Mouse (Mus musculus) urinary bladder, postnatal 10 days (tissue): ENCODE measurements around the gene Brsk1.

Experiments
- DNase-seq: peaks from one replicate; pipeline ENCODE4 v3.0.0; 2022; ENCODE audit warnings: low spot score

Gene Brsk1

DNA sequence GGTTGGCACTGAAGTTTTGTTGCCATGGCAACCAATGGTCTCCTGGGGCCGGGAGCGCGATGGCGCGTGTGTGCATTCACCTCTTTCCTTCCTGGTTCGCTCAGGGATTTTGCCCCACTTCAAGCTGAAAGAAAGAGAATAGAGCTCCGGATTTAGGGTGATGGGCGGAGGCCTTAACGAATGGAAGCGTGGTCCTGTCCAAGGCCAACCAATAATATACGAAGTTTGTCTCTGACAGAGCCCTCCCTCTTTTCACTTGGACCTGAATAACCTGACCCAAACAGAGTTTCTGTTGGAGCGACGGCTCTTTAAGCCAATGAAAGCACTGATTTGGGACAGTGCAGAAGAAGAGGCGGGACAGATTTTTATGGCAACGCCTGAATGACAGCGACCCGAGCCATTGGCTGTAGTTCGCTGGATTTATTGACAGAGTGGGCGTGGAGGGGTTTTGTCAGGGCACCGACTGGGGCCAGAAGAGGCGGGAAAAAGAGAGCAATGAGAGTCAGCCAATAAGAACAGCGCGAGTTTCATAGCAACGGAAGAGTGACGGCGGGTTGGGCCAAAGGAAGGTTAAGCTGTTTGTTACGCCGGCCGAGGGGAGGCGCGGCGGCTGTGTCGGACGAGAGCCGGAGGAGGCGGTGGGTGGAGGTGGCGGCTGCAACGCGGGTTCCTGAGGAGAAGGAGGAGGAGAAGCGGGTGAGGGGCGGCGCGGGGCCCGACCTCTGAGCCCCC is 49.3 kb downstream of the Brsk1 start, which contains the start of gene Kmt5c:
Gene Kmt5c, plus strand, starts transcription at position 572 of the 732 bp plus-strand sequence.
- DNase-seq, result peak; percentile 94

DNA sequence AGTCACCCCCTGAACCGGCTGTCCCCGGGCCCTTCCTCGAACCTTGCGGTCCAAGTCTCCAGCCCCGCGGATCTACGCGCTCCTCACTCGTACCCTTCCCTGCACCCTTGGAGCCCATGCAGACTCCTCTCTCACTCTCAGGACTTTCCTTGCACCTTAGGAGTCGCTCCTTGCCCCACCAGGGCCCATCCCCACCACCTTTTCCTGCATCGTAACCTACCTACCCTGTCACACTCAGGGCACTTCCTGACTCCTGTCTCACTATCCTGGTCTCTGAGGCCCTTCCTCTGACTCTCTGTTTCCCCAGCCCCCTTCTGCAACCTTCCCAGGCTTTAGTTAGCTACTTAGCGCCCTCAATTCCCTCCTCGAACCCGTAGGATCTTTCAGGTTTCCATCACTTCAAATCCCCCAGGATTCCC is 49.9 kb downstream of the Brsk1 start:
- DNase-seq, result no peak

DNA sequence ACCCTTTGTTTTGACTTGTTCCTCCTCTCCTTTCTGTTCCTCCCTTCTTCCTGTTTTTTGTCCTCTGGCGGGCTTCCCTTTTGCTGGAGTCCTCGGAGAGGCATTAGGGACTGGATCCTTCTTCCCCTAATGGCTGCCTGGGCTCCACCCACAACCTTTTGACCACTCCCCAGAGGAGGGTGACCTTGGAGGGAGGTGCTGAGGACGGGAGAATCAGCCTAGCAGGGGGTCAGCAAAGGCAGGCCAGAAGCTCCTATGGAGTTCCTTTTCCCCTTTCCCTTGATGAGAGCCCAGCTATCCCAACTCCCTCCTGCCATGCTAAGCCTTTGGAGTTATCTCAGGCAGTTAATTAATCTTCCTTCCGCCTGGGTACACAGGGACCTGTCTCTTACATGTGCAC is 50.7 kb downstream of the Brsk1 start:
- DNase-seq, result no peak

DNA sequence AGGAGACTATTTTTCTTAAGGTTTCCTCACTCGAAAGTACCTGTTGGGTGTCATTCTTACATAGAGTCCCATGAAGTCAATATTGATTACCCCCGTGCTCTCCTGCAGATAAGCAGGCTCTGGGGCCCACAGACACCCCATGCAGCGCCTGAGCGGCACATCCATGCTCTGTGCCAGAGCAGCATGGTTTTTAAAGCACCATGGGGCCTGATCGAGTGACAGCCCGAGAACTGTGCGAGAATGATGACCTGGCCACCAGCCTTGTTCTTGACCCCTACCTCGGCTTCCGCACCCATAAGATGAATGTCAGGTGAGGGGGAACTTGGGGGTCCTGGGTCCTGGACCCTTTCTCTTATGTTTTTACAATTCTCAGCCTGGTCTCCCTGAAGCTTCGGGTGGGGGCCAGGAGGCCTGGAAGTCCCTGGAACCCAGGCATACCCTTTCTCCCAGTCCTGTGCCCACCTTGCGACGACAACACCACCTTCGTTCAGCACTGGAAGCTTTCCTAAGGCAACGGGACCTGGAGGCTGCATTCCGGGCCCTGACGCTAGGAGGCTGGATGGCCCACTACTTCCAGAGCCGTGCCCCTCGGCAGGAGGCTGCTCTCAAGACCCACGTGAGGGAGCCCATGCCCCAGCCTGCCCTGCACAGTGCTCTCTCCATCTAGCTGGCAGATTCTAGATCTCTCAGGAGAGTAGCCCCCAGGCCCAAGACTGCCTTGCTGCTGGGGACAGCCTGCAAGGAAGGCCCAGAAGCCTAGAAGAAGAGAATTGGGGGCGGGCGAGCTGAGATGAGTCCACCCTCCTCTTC is 51.5 kb downstream of the Brsk1 start:
- DNase-seq, result no peak

DNA sequence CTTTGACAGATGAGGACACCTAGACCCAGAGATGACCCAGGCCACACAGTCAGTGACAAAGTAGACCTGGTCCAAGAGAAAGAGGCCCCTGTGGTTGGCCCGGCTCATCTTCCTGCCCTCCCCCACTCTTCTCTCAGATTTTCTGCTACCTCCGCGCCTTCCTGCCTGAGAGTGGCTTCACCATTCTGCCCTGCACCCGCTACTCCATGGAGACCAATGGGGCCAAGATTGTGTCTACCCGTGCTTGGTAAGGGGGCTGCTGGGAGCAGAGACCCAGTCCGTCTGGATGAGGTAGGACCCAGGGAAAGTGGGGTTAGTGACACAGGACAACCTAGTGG is 52.0 kb downstream of the Brsk1 start:
- no peak for DNase-seq

DNA sequence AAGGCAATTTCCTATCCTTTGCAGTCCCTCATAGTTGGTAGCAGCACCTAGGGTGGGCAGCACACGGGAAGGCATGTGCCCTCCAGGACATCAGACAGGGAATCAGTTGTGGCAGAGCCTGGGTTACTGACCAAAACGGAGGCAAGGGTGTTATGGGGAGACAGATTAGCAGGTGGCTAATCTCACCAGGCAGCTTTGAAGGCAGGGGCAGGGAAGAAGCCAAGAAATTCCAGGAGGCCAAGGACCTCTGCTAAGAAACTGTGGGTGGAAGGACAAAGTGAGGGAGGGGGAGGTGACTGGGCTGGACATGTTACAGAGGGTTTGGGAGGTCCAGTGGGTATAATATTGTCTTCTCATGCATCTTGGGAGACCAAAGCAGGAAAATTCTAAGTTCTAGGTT is 53.0 kb downstream of the Brsk1 start:
- no peak for DNase-seq

DNA sequence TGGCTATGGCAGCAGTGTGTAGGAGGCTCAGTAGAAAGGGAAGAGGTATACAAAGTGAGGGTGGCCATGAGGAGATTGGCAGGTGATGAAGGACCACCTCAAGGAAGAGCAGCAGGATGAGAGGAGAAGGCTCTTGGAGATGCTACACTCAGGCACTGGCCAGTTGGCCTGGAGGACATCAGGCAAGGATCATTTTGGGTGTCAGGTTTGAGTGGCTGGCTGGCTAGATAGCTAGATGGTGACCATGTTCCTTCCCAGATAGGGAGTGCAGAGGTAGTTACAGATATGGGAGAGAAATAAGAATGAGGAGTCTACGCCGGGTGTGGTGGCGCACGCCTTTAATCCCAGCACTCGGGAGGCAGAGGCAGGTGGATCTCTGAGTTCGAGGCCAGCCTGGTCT is 54.5 kb downstream of the Brsk1 start:
- DNase-seq, result no peak

DNA sequence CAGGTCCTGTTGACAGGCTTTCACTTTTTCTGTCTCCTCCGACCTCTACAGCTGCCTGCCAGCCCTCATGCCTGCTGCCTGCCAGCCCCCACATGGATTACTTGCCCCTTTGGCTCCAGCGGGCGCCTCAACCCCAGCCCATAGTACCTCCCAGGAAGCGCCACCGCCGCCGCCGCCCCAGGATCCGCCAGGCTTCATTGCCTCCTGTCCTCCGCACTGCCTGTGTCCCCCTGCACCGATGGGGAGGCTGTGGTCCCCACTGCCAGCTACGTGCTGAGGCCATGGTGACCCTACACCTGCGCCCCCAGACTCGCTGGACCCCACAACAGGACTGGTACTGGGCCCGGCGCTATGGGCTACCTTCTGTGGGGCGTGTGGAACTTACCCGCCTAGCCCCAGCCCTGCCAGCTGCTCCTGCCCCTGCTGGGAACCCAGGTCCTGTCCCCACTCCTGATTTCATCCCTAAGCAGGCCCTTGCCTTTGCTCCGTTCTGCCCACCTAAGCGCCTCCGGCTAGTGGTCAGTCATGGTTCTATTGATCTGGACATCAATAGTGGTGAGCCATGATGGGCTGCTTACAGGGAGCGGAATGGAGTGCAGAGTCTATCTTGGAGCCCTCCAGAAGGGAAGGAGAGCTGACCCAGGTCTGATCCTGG is 56.0 kb downstream of the Brsk1 start:
- DNase-seq, result no peak

DNA sequence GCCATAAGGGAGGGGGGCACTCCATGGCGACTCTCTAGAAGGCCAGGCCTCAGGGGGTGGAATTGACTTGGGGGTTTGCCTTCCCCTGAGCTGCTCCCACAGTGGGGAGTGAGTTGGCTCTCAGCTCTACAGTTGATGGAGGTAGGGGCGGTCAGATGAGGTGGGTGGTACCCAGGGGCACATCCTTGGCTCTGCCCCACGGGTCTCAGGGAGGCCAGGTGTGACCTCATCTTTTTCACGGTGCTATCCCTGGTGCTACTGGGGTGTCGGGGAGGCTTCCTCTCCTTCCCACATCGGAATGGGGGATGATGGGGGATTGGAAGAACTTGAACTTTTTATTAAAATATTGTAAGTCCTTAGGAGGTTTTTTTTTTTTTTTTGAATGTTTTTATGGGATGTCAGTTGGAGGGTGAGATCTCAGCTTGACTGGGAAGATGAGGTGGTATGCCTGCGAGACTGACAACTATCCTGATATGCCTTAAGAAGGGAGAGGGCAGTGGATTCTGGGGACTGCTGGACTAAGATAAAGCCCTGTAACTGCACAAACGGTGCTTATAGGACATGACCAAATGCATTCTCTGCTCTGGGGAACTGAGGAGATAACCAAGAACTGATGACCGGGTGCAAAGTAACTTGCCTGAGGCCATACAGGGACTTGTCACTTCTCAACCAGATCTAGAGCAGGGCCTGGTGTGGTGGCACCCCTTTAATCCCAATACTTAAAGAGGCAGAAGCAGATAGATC is 56.9 kb downstream of the Brsk1 start:
- no peak for DNase-seq

DNA sequence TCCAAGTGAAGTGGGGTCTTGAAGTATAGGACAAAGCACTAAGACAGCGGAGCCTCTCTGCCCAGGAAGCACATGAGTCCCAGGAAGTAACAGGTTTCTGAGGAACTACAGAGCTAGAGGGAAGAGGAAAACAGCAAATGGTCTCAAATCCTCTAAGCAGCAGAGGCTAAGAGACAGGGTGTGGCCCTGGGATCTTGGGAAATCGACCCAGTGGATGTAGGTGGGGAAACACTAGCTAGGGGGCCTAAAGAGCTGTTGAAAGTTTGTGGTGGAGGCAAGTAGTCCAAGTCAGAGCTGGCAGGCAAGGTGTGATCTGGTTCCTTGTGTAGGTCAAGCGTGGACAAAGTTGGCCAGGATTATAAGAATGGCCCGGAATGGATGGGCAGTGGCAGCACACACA is 57.9 kb downstream of the Brsk1 start:
- no peak for DNase-seq

DNA sequence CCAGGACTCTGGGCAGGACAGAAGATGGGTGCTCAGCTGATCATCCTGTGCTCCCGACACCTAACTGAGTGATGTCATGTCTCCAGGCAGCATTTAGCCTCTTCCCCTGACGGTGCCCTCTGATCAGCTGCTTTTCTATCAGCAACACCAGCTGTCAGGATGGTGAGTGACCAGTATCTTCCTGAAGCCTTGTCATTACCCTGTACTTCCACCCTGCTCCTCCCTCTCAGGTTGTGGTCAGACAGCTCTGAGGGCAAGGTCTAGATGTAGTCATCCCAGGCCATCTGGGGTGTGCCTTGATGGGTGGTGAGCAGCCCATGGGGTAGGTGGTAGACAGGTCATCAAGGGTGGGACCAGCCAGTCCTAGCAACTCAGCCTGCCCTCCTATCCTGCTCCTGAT is 58.8 kb downstream of the Brsk1 start:
- DNase-seq, result no peak

DNA sequence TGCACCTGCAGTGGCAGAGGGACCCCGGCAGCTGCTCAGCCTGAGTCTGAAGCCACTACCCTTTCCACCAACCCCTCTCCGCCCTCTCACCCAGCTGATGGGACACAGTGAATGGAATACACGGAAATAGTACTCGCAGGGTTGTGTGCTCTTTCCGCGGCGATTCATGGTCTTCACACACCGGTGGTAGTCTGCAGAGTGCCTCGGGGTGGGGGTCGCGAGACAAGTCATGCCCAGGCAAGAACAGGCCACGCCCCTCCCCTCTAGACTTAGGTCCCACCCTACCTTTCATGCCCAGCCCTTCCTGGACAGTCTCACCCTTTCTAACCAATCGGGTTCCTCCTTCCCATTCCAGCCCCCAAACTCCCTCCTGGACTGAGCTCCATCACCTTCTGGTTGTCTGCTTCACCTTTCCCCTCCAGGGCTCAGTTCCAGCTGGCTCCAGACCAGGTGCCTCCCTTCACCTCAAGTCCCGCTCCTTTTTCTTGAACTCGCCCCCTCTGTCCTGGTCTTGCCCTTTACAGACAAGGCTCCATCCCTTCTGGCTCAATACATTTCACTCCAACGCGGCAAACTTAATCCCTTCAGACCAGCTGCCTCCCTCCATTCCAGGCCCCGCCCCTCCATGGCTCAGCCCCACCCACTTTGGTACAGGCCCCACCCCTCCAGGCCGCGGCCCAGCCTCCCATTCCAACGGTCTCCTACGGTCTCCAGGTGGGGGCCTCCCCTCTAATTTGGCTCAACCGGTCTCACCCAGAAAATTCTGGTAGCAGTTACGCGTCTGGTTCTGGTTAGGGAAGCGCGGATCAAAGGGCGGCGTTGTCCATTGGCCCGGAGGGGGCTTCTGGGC is 61.8 kb downstream of the Brsk1 start:
- no peak for DNase-seq

DNA sequence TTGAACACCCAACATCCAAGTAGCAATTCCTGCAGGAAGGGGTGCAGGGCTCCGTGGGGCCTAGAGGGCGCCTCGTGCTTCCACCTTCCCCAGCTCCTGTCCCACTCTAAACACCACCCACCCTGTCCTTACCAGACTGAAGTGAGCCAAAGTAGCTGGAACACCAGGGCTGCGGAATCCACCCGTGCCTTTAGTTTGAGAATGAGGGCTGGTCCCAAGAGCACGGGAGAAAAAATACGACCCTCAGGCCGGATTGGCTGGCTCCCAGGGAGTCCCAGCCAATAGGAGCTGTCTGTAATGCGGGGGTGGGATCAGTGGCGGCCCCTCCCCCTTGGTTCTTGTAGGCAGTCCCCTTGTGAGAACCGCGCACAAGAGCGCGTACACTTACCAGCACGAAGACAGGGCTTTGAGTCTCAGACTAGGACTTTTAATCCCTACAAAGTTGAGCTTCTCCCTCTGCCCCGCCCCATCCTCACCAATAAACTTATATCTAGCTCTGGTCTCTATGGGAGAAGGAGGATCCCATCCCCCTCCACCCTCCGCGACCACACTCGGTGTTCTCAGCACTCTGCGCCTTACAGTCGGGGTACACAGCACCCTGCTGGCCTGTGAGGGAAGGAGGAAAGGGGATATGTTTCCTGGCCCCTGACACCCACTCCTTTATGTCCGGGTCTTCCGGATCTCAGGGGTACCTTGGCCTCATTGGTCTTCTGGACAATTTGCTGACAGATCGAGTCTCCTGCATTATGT is 62.6 kb downstream of the Brsk1 start, which contains the start of gene Cox6b2:
Gene Cox6b2, minus strand, starts transcription at position 274 of the 750 bp plus-strand sequence.
- DNase-seq, result no peak

DNA sequence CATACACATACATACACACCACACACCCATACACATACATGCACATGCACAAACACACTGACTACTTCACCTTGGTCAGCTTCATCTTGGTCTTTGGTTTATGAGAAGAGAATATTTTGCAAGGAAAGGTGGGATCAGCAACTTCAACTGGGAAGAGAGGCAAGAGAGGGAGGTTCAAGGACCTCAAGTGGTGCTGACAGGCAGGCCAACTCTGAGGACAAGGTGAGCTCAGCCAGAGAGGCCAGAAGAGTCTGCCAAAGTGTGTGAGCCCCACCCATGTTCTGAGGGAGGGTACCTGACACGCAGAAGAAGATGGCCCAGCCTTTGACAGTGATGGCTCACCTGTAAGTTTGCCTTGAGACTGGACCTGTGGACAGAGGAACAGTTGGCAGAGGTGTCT is 69.3 kb downstream of the Brsk1 start:
- DNase-seq, result no peak

DNA sequence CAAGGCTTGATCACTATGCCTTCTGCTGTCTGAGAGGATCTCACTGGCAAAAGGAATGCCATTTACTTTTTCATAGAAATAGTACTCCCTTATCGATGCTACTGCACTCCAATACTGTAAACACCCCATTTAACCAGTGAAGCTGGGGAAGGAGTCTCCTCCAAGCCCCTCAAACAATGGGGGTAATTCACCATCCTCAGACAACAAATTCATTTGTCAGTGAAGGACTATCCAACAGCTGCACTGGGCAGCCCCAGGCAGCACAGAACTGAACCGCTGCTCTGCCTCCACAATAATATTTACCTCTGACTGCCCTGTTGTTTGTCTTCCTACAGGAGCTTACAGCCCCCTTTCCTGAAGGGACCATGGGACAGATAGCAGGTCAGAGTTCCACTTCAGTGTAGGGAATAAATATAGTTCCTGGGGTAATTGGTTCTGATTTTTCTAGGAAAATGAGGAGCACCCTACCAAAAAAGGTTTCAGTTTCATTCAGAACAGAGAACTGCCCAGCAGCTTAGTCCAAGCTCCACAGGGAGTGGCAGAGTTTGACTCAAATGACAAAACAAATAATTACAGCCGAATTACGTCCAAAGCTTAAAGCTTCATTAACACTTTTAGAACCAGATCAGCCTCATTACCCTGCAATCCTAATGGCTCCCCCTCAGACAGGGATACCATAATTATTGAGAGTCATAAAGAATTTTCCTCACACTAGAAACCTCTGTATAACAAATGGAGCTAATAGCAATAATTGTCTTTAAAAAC is 74.7 kb downstream of the Brsk1 start:
- DNase-seq, result no peak
